Mouse (Mus musculus): Measurements from ENCODE around the gene Brs3. TPM values are rescaled to one million over a fixed set of nuclear protein-coding genes. Genes with fewer than 3 reads are reported as not detected.
A peak's percentile ranks its signal among the peaks of the same experiment; 100 is the strongest.

The Brs3 gene
- polyA plus RNA-seq, 1 experiment: not detected

GRCm38 (mm10) chrX:57053993-57054385, 11.1 kb downstream of the Brs3 start:
- H3K79me2 ChIP-seq (ENCODE audit: control insufficient read depth, insufficient read depth): peaks cover 14% of the 10 kb centered on the region
- peak overlapping the region; percentile 75 for H3ac ChIP-seq (ENCODE audit: control insufficient read depth, insufficient read length, low read depth)
- H3K4me3 ChIP-seq (ENCODE audit: insufficient read depth, poor library complexity, severe bottlenecking): peak overlapping the region; percentile 43
- H3K27me3 ChIP-seq (ENCODE audit: control insufficient read depth, insufficient read depth, insufficient read length): no peaks in the 10 kb centered on the region
- peaks cover 5% of the 10 kb centered on the region for H3K36me3 ChIP-seq (ENCODE audit: control insufficient read depth, insufficient read depth)
- peaks cover 2% of the 10 kb centered on the region for H3K79me3 ChIP-seq (ENCODE audit: low read depth)
- TF ChIP-seq CTCF (IDR thresholded peaks at IDR 0.05; ENCODE audit: control insufficient read depth, insufficient read depth, insufficient read length) (no peak), MYOD1 (IDR thresholded peaks at IDR 0.05; ENCODE audit: control insufficient read depth, insufficient read length, low read depth) (no peak), MYOG (IDR thresholded peaks at IDR 0.05; ENCODE audit: control insufficient read depth, extremely low read depth, insufficient read length) (no peak)

GRCm38 (mm10) chrX:57081496-57081895, 38.6 kb downstream of the Brs3 start:
- no peak overlapping the region for H3K4me3 ChIP-seq (ENCODE audit: insufficient read depth, poor library complexity, severe bottlenecking)
- H3K27me3 ChIP-seq (ENCODE audit: control insufficient read depth, insufficient read depth, insufficient read length): no peaks in the 10 kb centered on the region
- H3ac ChIP-seq (ENCODE audit: control insufficient read depth, insufficient read length, low read depth): no peak overlapping the region
- no peaks in the 10 kb centered on the region for H3K79me3 ChIP-seq (ENCODE audit: low read depth)
- no peaks in the 10 kb centered on the region for H3K36me3 ChIP-seq (ENCODE audit: control insufficient read depth, insufficient read depth)
- TF ChIP-seq USF1 (IDR thresholded peaks at IDR 0.05; ENCODE audit: low read depth) (no peak), CTCF (IDR thresholded peaks at IDR 0.05; ENCODE audit: control insufficient read depth, insufficient read depth, insufficient read length) (no peak), FOSL1 (IDR thresholded peaks at IDR 0.05; ENCODE audit: insufficient read depth, low read length, poor library complexity, severe bottlenecking) (no peak), MAX (IDR thresholded peaks at IDR 0.05) (no peak)
- no peaks in the 10 kb centered on the region for H3K79me2 ChIP-seq (ENCODE audit: control insufficient read depth, insufficient read depth)

- H3K79me2 ChIP-seq (ENCODE audit: control insufficient read depth, insufficient read depth): no peaks in the 10 kb centered on the region
- TF ChIP-seq FOSL1 (IDR thresholded peaks at IDR 0.05; ENCODE audit: insufficient read depth, low read length, poor library complexity, severe bottlenecking) (no peak), CEBPB (IDR thresholded peaks at IDR 0.05; ENCODE audit: low read depth) (no peak), MYOD1 (IDR thresholded peaks at IDR 0.05; ENCODE audit: control insufficient read depth, insufficient read length, low read depth) (no peak), MYOG (IDR thresholded peaks at IDR 0.05; ENCODE audit: control insufficient read depth, extremely low read depth, insufficient read length) (no peak), CTCF (IDR thresholded peaks at IDR 0.05; ENCODE audit: control insufficient read depth, insufficient read depth, insufficient read length) (no peak), MAX (IDR thresholded peaks at IDR 0.05) (no peak), USF1 (IDR thresholded peaks at IDR 0.05; ENCODE audit: low read depth) (no peak)
- no peak within 1 kb of the TSS for H3ac ChIP-seq (ENCODE audit: control insufficient read depth, insufficient read length, low read depth)
These were observed 44.9 kb downstream of the Brs3 start, which contains the start of gene Vgll1 for GRCm38 (mm10) chrX:57087806-57088205. Vgll1 (plus strand) TSS chrX:57088106.

More at GRCm38 (mm10) chrX:57087806-57088205, 44.9 kb downstream of the Brs3 start, which contains the start of gene Vgll1:
- no peaks in the 10 kb centered on the region for H3K27me3 ChIP-seq (ENCODE audit: control insufficient read depth, insufficient read depth, insufficient read length)
- no peaks in the 10 kb centered on the region for H3K79me3 ChIP-seq (ENCODE audit: low read depth)
- H3K4me3 ChIP-seq (ENCODE audit: insufficient read depth, poor library complexity, severe bottlenecking): no peak within 1 kb of the TSS
- no peaks in the 10 kb centered on the region for H3K36me3 ChIP-seq (ENCODE audit: control insufficient read depth, insufficient read depth)

Other genes starting within 250 kb of the Brs3 start
- gene Map7d3, start 220.7 kb upstream of the Brs3 start, polyA plus RNA-seq (2012; fragmentation: generic; extraction: Trizol): 0.06 TPM
- not detected for gene Adgrg4, start 172.9 kb upstream of the Brs3 start, polyA plus RNA-seq (2012; fragmentation: generic; extraction: Trizol)
- 12.6 TPM for gene Htatsf1, start 10.5 kb downstream of the Brs3 start, polyA plus RNA-seq (2012; fragmentation: generic; extraction: Trizol)
- gene Vgll1, start 45.0 kb downstream of the Brs3 start, polyA plus RNA-seq (2012; fragmentation: generic; extraction: Trizol): not detected
- not detected for gene Cd40lg, start 169.1 kb downstream of the Brs3 start, polyA plus RNA-seq (2012; fragmentation: generic; extraction: Trizol)